Mouse (Mus musculus) neural tube, embryonic 12.5 days (tissue): ENCODE measurements at regions not wholly inside any gene's neighbourhood (a gene's known extent, or its start where the extent isn't known, plus 50 kb on each side); places are given as distances from the start of the nearest gene placed in this dataset.

Source experiments
- ATAC-seq: fragments of 200-750 bp; cut with Nextera tagmentation; 2 replicates; pipeline ENCODE4 v1.8.0; 2017; ENCODE audit warnings: low read depth, mild to moderate bottlenecking, moderate TSS enrichment, moderate library complexity; ENCODE audit not compliant: low FRiP score
- H3K27ac ChIP-seq: fragments of 300-500 bp; sonication (generic); 2 replicates; pipeline ENCODE4 v1.5.1; 2016
- H3K27me3 ChIP-seq: fragments of 300-500 bp; sonication (generic); replicated peaks from 2 replicates; pipeline ENCODE4 v1.6.1; 2016; ENCODE audit warnings: mild to moderate bottlenecking
- H3K36me3 ChIP-seq: fragments of 300-500 bp; sonication (generic); 2 replicates; pipeline ENCODE4 v1.6.1; 2016; ENCODE audit warnings: mild to moderate bottlenecking
- H3K4me1 ChIP-seq: fragments of 300-500 bp; sonication (generic); 2 replicates; pipeline ENCODE4 v1.6.1; 2016
- H3K4me2 ChIP-seq: fragments of 300-500 bp; sonication (generic); replicated peaks from 2 replicates; pipeline ENCODE4 v1.6.1; 2016; ENCODE audit warnings: mild to moderate bottlenecking
- H3K4me3 ChIP-seq: fragments of 300-500 bp; sonication (generic); 2 replicates; pipeline ENCODE4 v1.5.1; 2016
- H3K9ac ChIP-seq: fragments of 300-500 bp; sonication (generic); 2 replicates; pipeline ENCODE4 v1.6.1; 2016; ENCODE audit warnings: mild to moderate bottlenecking
- H3K9me3 ChIP-seq: fragments of 300-500 bp; sonication (generic); 2 replicates; pipeline ENCODE4 v1.6.1; 2016; ENCODE audit warnings: mild to moderate bottlenecking
- WGBS: fragments of 180-500 bp; shearing (Covaris S2); methylation state at CpG from one replicate; pipeline ENCODE4 v1.1.7; 2016; 5-methylcytosine and 5-hydroxymethylcytosine counted together

GRCm38 (mm10) chr3:115818734-115819133, 68.9 kb upstream of the Dph5 start:
- H3K4me2 ChIP-seq: no peak overlapping the region
- WGBS: 75% methylated on average over 7 of the region's 7 CpGs
- H3K4me1 ChIP-seq: no peaks in the 10 kb centered on the region
- no peak overlapping the region for H3K9ac ChIP-seq
- H3K27me3 ChIP-seq: no peaks in the 10 kb centered on the region
- H3K9me3 ChIP-seq: no peaks in the 10 kb centered on the region
- no peak for ATAC-seq
- H3K36me3 ChIP-seq: no peaks in the 10 kb centered on the region
- H3K27ac ChIP-seq: no peak overlapping the region
- H3K4me3 ChIP-seq: no peak overlapping the region

DNA sequence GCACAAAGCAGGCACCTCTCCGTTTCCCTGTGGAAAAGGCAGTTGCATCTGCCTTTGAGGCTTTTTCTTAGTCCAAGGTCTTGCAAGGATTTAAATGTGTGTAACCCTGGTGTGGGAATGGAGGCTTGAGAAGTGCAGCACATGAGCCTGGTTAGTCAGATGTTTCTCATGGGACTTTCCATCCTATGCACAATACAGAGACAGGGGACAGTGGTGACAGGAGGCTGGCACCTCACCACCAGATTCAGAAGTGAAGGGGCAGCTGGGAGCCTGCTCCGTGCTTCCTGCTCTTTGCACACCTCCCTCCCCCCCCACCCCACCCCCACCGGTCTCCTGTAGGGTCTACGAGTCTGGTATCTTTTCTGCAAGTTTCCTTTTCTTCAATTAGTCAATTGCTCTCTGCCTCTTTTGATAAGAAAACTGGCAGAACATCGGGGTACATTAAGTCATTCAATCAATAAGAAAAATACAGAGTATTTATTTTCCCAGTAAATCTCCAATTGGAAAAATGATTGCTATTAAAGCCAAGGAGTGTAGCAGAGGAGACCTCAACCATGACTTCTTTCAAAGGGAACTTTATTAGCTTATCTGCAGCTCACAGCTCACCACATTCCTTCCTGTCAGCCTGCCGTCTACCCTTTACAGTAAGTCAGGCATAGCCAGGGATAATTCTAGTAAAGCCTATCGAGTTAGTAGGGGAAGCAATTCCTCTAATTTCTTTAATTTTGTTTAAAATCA, 68.1 kb upstream of the Dph5 start:
- Histone ChIP-seq H3K36me3 (no peaks in the 10 kb centered on the region), H3K4me1 (no peaks in the 10 kb centered on the region), H3K27me3 (no peaks in the 10 kb centered on the region), H3K4me3 (no peak overlapping the region), H3K4me2 (no peak overlapping the region), H3K27ac (no peak overlapping the region), H3K9ac (no peak overlapping the region), H3K9me3 (no peaks in the 10 kb centered on the region)
- 70% methylated on average over 7 of the region's 7 CpGs for WGBS
- no peak for ATAC-seq

- ATAC-seq: no peak
These were observed 67.5 kb upstream of the Dph5 start for GRCm38 (mm10) chr3:115820139-115820481.

GRCm38 (mm10) chr3:115821627-115822026, 66.0 kb upstream of the Dph5 start:
- Histone ChIP-seq H3K4me2 (no peak overlapping the region), H3K36me3 (no peaks in the 10 kb centered on the region), H3K27ac (no peak overlapping the region), H3K4me1 (no peaks in the 10 kb centered on the region), H3K4me3 (no peak overlapping the region), H3K9me3 (no peaks in the 10 kb centered on the region), H3K9ac (no peak overlapping the region), H3K27me3 (no peaks in the 10 kb centered on the region)
- WGBS: 97% methylated on average over 2 of the region's 2 CpGs
- no peak for ATAC-seq

More at GRCm38 (mm10) chr3:115820139-115820481, 67.5 kb upstream of the Dph5 start:
- Histone ChIP-seq H3K4me1 (no peaks in the 10 kb centered on the region), H3K9me3 (no peaks in the 10 kb centered on the region), H3K4me2 (no peak overlapping the region), H3K4me3 (no peak overlapping the region), H3K36me3 (no peaks in the 10 kb centered on the region), H3K27me3 (no peaks in the 10 kb centered on the region), H3K9ac (no peak overlapping the region), H3K27ac (no peak overlapping the region)
- WGBS: 73% methylated on average over 8 of the region's 8 CpGs

GRCm38 (mm10) chr3:115822491-115822890, 65.1 kb upstream of the Dph5 start:
- ATAC-seq: no peak
- 74% methylated on average over 6 of the region's 6 CpGs for WGBS
- H3K27me3 ChIP-seq: no peaks in the 10 kb centered on the region

DNA sequence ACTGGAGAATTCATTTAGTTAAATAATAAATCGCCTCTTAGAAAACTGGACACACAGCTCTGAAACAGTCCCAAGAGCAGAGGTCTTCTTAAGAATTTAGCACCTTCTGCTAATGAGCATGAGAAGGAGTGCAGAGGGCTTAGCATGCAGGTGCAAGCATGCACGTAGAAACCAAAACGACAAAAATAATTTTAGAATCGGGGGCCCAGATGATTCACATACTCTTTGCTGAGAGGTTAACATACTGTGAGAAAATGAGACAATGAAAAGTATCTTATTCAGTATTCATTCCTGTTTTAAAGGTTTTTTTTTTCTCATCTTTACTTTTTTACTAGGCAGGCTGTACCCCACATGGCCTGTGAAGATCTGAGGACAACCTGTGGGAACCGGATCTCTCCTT, 63.9 kb upstream of the Dph5 start:
- 88% methylated on average over 5 of the region's 5 CpGs for WGBS
- Histone ChIP-seq H3K4me1 (no peaks in the 10 kb centered on the region), H3K4me2 (no peak overlapping the region), H3K9me3 (no peaks in the 10 kb centered on the region), H3K27me3 (no peaks in the 10 kb centered on the region), H3K27ac (no peak overlapping the region), H3K36me3 (no peaks in the 10 kb centered on the region), H3K4me3 (no peak overlapping the region), H3K9ac (no peak overlapping the region)
- ATAC-seq: no peak

More at GRCm38 (mm10) chr3:115822491-115822890, 65.1 kb upstream of the Dph5 start:
- no peaks in the 10 kb centered on the region for H3K9me3 ChIP-seq
- H3K9ac ChIP-seq: no peak overlapping the region
- H3K36me3 ChIP-seq: no peaks in the 10 kb centered on the region
- H3K4me2 ChIP-seq: no peak overlapping the region
- H3K4me3 ChIP-seq: no peak overlapping the region
- no peaks in the 10 kb centered on the region for H3K4me1 ChIP-seq
- H3K27ac ChIP-seq: no peak overlapping the region

- ATAC-seq: no peak
- Histone ChIP-seq H3K4me1 (no peaks in the 10 kb centered on the region), H3K4me2 (no peak overlapping the region)
These were observed 62.8 kb upstream of the Dph5 start for GRCm38 (mm10) chr3:115824792-115825191.

GRCm38 (mm10) chr3:115835381-115835780, 52.3 kb upstream of the Dph5 start:
- no peak for ATAC-seq
- Histone ChIP-seq H3K9me3 (no peaks in the 10 kb centered on the region), H3K36me3 (no peaks in the 10 kb centered on the region), H3K4me3 (no peak overlapping the region), H3K4me1 (no peaks in the 10 kb centered on the region), H3K27me3 (no peaks in the 10 kb centered on the region), H3K27ac (no peak overlapping the region), H3K9ac (no peak overlapping the region), H3K4me2 (no peak overlapping the region)

More at GRCm38 (mm10) chr3:115824792-115825191, 62.8 kb upstream of the Dph5 start:
- Histone ChIP-seq H3K9ac (no peak overlapping the region), H3K4me3 (no peak overlapping the region), H3K27me3 (no peaks in the 10 kb centered on the region), H3K36me3 (no peaks in the 10 kb centered on the region), H3K9me3 (no peaks in the 10 kb centered on the region), H3K27ac (no peak overlapping the region)
- 71% methylated on average over 2 of the region's 2 CpGs for WGBS

DNA sequence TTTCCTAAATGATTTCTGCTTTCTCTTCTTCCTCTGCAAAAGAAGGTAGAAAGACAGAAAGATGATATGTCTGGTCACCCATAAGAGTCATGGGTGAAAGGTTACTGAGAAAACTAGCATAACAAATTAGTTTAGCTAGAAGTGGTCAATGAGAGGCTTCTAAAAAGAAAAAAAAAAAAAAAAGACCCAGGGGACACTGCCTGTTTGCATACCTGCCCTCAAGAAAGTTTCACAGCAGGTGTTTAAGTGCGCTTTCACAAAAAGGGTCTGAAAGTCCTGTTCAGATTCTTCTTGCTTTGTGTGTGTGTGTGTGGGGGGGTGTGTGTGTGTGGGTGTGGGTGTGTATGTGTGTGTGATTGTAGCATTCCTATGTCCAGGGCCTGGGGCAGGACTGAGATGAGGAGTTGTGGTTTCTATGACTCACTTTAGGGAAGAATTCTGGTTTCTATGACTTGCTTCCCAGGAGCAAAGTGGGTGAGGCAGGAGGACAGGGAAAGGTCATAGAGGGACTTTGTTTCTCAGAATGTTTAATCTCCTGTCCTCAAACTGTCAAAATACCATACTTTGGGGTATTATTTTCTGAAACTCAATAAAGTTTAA, 49.9 kb upstream of the Dph5 start:
- Histone ChIP-seq H3K36me3 (no peaks in the 10 kb centered on the region), H3K4me3 (no peak overlapping the region), H3K4me1 (no peaks in the 10 kb centered on the region), H3K27ac (no peak overlapping the region), H3K9ac (no peak overlapping the region), H3K9me3 (0 out of 2 replicates have a peak, but pooled peaks cover 2% of the 10 kb centered on the region), H3K4me2 (no peak overlapping the region), H3K27me3 (no peaks in the 10 kb centered on the region)
- no peak for ATAC-seq
- 75% methylated on average over 1 of the region's 1 CpGs for WGBS
